ENCODE assay signal across 21 mouse cellular contexts in genomic region chr3:157492043-157492442, GRCm38 (mm10). TPM values are rescaled to one million over a fixed set of nuclear protein-coding genes. Genes with fewer than 3 reads are reported as not detected.
DNase-seq lines count a peak whose midpoint lies in the region; ATAC-seq and TF ChIP-seq lines count a peak whose summit lies in the region.
"Had no signal": no experiment of that assay in that cellular context is flagged by ENCODE, and none has a peak within 500 bp of the region (broad histone marks: within the 10 kb centered on the region; RNA-seq: fewer than 3 reads in every experiment).

No protein-coding gene starts in this region.

- peak; percentile 53; the same call in 1 of the 2 replicates for ATAC-seq in forebrain, embryonic 13.5 days
- ATAC-seq in midbrain, postnatal 0 days (ENCODE audit: low FRiP score): no peak
- ATAC-seq: activated CD4-positive, CD25-positive, alpha-beta regulatory T cell, adult 4 months; hindbrain, postnatal 0 days; Patski had no signal

- H3K9me3 ChIP-seq in forebrain, embryonic 13.5 days (replicated peaks): no peaks in the 10 kb centered on the region
- H3K9me3 ChIP-seq in forebrain, embryonic 10.5 days: no peaks in the 10 kb centered on the region
- no peaks in the 10 kb centered on the region for H3K9me3 ChIP-seq in midbrain, postnatal 0 days (ENCODE audit: low read length)
- H3K9me3 ChIP-seq in midbrain, embryonic 10.5 days (replicated peaks): no peaks in the 10 kb centered on the region
- H3K9me3 ChIP-seq: embryonic facial prominence, embryonic 13.5 days; heart, embryonic 15.5 days; hindbrain, embryonic 13.5 days had no signal

- WGBS in forebrain, embryonic 13.5 days: 53% methylated on average over 4 of the region's 4 CpGs
- 63% methylated on average over 4 of the region's 4 CpGs for WGBS in forebrain, embryonic 10.5 days
- 45% methylated on average over 4 of the region's 4 CpGs for WGBS in midbrain, postnatal 0 days
- 69% methylated on average over 4 of the region's 4 CpGs for WGBS in midbrain, embryonic 10.5 days
- WGBS in kidney, adult 2 months: 44% methylated on average over 4 of the region's 4 CpGs

- no peaks in the 10 kb centered on the region for H3K36me3 ChIP-seq in forebrain, embryonic 13.5 days (ENCODE audit: poor library complexity, severe bottlenecking)
- H3K36me3 ChIP-seq in forebrain, embryonic 10.5 days (replicated peaks): no peaks in the 10 kb centered on the region
- H3K36me3 ChIP-seq in midbrain, postnatal 0 days (ENCODE audit: insufficient read depth, low read length): no peaks in the 10 kb centered on the region
- H3K36me3 ChIP-seq in midbrain, embryonic 10.5 days: no peaks in the 10 kb centered on the region
- no peaks in the 10 kb centered on the region for H3K36me3 ChIP-seq in kidney, adult 2 months (ENCODE audit: control insufficient read depth, insufficient read depth, low read length)
- H3K36me3 ChIP-seq: embryonic facial prominence, embryonic 13.5 days; heart, embryonic 15.5 days; hindbrain, embryonic 13.5 days had no signal

- no peak overlapping the region for H3K4me2 ChIP-seq in forebrain, embryonic 13.5 days
- no peak overlapping the region for H3K4me2 ChIP-seq in midbrain, postnatal 0 days (ENCODE audit: low read depth, low read length, poor library complexity, severe bottlenecking)
- H3K4me2 ChIP-seq: embryonic facial prominence, embryonic 13.5 days; heart, embryonic 11.5 days; heart, embryonic 15.5 days; hindbrain, embryonic 13.5 days had no signal

- DNase-seq in forebrain, embryonic 10.5 days (ENCODE audit: extremely low spot score, low spot score): no peak
- peak; percentile 5 for DNase-seq in midbrain, postnatal 0 days (ENCODE audit: low spot score)
- no peak for DNase-seq in midbrain, embryonic 10.5 days (ENCODE audit: low spot score)
- peak; percentile 62 for DNase-seq in retina, embryonic 14.5 days (ENCODE audit: low spot score)
- no peak for DNase-seq in kidney, adult 2 months
- DNase-seq in gastrocnemius, postnatal 25 days: no peak
- DNase-seq: adrenal gland, postnatal 14 days; cerebellum, adult 2 months; cerebellum, postnatal 14 days; embryo, embryonic 11 days; gastrocnemius, postnatal 10 days; heart, adult 2 months; heart, postnatal 14 days had no signal

- H3K27me3 ChIP-seq in forebrain, embryonic 13.5 days: no peaks in the 10 kb centered on the region
- no peaks in the 10 kb centered on the region for H3K27me3 ChIP-seq in forebrain, embryonic 10.5 days (ENCODE audit: poor library complexity, severe bottlenecking)
- H3K27me3 ChIP-seq in midbrain, postnatal 0 days (ENCODE audit: insufficient read depth, low read length): no peaks in the 10 kb centered on the region
- H3K27me3 ChIP-seq in midbrain, embryonic 10.5 days (ENCODE audit: low read depth, poor library complexity, severe bottlenecking): no peaks in the 10 kb centered on the region
- H3K27me3 ChIP-seq in kidney, adult 2 months (replicated peaks; ENCODE audit: control insufficient read depth, insufficient read depth, low read length): no peaks in the 10 kb centered on the region
- H3K27me3 ChIP-seq: embryonic facial prominence, embryonic 13.5 days; heart, embryonic 15.5 days; hindbrain, embryonic 13.5 days; Patski had no signal

- no peaks in the 10 kb centered on the region for H3K4me1 ChIP-seq in forebrain, embryonic 13.5 days
- H3K4me1 ChIP-seq in forebrain, embryonic 10.5 days: peaks cover 11% of the 10 kb centered on the region
- H3K4me1 ChIP-seq in midbrain, postnatal 0 days (ENCODE audit: insufficient read depth, low read length): no peaks in the 10 kb centered on the region
- H3K4me1 ChIP-seq in midbrain, embryonic 10.5 days: no peaks in the 10 kb centered on the region
- H3K4me1 ChIP-seq in kidney, adult 2 months (ENCODE audit: control insufficient read depth, insufficient read depth, low read length): no peaks in the 10 kb centered on the region
- H3K4me1 ChIP-seq: embryonic facial prominence, embryonic 13.5 days; heart, embryonic 15.5 days; hindbrain, embryonic 13.5 days had no signal

- H3K4me3 ChIP-seq in forebrain, embryonic 13.5 days: no peak overlapping the region
- H3K4me3 ChIP-seq in forebrain, embryonic 10.5 days: no peak overlapping the region
- H3K4me3 ChIP-seq in midbrain, postnatal 0 days (ENCODE audit: low read depth, low read length): no peak overlapping the region
- H3K4me3 ChIP-seq in midbrain, embryonic 10.5 days: no peak overlapping the region
- no peak overlapping the region for H3K4me3 ChIP-seq in kidney, adult 2 months (ENCODE audit: insufficient read depth, low read depth, low read length)
- H3K4me3 ChIP-seq: embryonic facial prominence, embryonic 13.5 days; heart, adult 2 months; heart, embryonic 15.5 days; hindbrain, embryonic 13.5 days had no signal

- no peak overlapping the region for H3K27ac ChIP-seq in forebrain, embryonic 13.5 days
- H3K27ac ChIP-seq in forebrain, embryonic 10.5 days: no peak overlapping the region
- H3K27ac ChIP-seq in midbrain, postnatal 0 days (ENCODE audit: low read depth, low read length): no peak overlapping the region
- no peak overlapping the region for H3K27ac ChIP-seq in midbrain, embryonic 10.5 days (replicated peaks)
- no peak overlapping the region for H3K27ac ChIP-seq in kidney, adult 2 months (ENCODE audit: insufficient read depth, low read depth, low read length)
- H3K27ac ChIP-seq: embryonic facial prominence, embryonic 13.5 days; heart, adult 2 months; heart, embryonic 15.5 days; hindbrain, embryonic 13.5 days; hindbrain, postnatal 0 days had no signal

- TF ChIP-seq CTCF in midbrain, postnatal 0 days (IDR thresholded peaks at IDR 0.05): no peak
- TF ChIP-seq CTCF in kidney, adult 2 months (conservative IDR thresholded peaks at IDR 0.05; ENCODE audit: insufficient read depth, insufficient read length, low read depth, low read length): no peak

- H3K9ac ChIP-seq in forebrain, embryonic 13.5 days: no peak overlapping the region
- no peak overlapping the region for H3K9ac ChIP-seq in midbrain, postnatal 0 days (replicated peaks; ENCODE audit: low read length, poor library complexity, severe bottlenecking)
- H3K9ac ChIP-seq: embryonic facial prominence, embryonic 13.5 days; heart, embryonic 15.5 days; hindbrain, embryonic 13.5 days had no signal

- no peak for TF ChIP-seq POLR2A in kidney, adult 2 months (IDR thresholded peaks at IDR 0.05; ENCODE audit: low read depth, low read length)

RNA-seq across cellular contexts. Expression of gene Zranb2, which starts 41.9 kb away (rescaled TPM):
- 141 and 144 TPM in 2 replicates for polyA plus RNA-seq in forebrain, embryonic 13.5 days (2015; fragmentation: Nextera tagmentation; extraction: Ambion mirVana)
- 122 and 127 TPM in 2 replicates for polyA plus RNA-seq in forebrain, embryonic 10.5 days (2016; fragmentation: Nextera tagmentation; extraction: Ambion mirVana)
- total RNA-seq in midbrain, postnatal 0 days (2014; rRNA removed): 68.7 and 103 TPM in 2 replicates
- 98.4 and 103 TPM in 2 replicates for polyA plus RNA-seq in midbrain, postnatal 0 days (2015; fragmentation: Nextera tagmentation; extraction: Ambion mirVana)
- polyA plus RNA-seq in midbrain, embryonic 10.5 days (2016; fragmentation: Nextera tagmentation; extraction: Ambion mirVana): 112 and 114 TPM in 2 replicates
- 6.8 and 10.2 TPM in 2 replicates for polyA plus RNA-seq in kidney, adult 2 months (2012; rRNA removed)
- 10 to 100 TPM; 46.4 to 50.2 TPM for total RNA-seq in gastrocnemius, postnatal 25 days (2021)

Comparison
In these comparisons a context has a peak if more than half of its experiments do, and no peak if none do; other contexts are left out.
1. DNase-seq: peak in midbrain, postnatal 0 days (single experiment) and retina, embryonic 14.5 days (single experiment); none in forebrain, embryonic 10.5 days (single experiment), midbrain, embryonic 10.5 days (single experiment), kidney, adult 2 months (single experiment) and gastrocnemius, postnatal 25 days (single experiment).